Mouse (Mus musculus) MEL (cell line): ENCODE measurements around the gene Il12rb1.

Experiments
- CTCF ChIP-seq, 3 experiments: IDR thresholded peaks in 2 of 3; conservative IDR thresholded peaks in 1 of 3; 2 replicates each; pipeline ENCODE4 v1.5.1; 2011 to 2012; ENCODE audit warnings: low read length in 3 of 3, low read depth in 2 of 3, mild to moderate bottlenecking in 2 of 3, improper control_type of control experiment in 1 of 3, inconsistent platforms in 1 of 3, mixed read lengths in 1 of 3, moderate library complexity in 1 of 3; ENCODE audit not compliant: control insufficient read depth in 1 of 3, insufficient read depth in 1 of 3, poor library complexity in 1 of 3, severe bottlenecking in 1 of 3
- EP300 ChIP-seq, 2 experiments: IDR thresholded peaks; 2 replicates each; pipeline ENCODE4 v1.6.1; 2011; ENCODE audit warnings: improper control_type of control experiment in 2 of 2, low read length in 2 of 2, low read depth in 1 of 2, mild to moderate bottlenecking in 1 of 2
- MYC ChIP-seq: IDR thresholded peaks from 2 replicates; pipeline ENCODE4 v1.6.1; 2011; ENCODE audit warnings: low read depth, mild to moderate bottlenecking, low read length, improper control_type of control experiment, moderate library complexity

DNA sequence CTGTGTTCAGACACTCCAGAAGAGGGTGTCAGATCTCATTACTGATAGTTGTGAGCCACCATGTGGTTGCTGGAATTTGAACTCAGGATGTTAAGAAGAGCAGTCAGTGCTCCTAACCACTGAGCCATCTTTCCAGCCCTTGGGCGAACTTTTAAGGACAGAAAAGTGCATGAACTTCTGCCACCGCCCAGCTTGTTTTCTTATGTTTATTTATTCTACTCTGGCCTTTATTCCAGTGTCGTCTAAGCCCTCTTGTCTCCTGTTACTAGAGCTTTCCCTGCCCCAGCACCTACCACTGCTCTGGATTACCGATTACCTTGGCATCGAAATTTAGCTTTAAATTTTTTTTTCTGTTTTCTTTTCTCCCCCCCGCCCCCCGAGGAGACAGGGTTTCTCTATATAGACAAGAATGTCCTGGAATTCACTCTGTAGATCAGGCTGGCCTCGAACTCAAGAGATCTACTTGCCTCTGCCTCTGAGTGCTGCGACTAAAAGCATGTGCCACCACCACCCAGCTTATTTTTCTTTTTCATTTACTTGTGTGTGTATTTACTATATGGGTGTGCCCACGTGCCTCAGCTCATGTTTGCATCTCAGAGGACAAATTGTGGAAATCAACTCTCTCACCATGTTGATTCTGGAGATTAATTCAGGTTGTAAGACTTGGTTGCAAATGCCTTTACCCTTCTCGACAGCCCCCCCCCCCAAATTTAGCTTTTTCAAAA is 5.3 kb upstream of the Il12rb1 start:
- TF ChIP-seq CTCF (IDR thresholded peaks at IDR 0.05 in 2 of 3, conservative IDR thresholded peaks at IDR 0.05 in 1 of 3; ENCODE audit: control insufficient read depth in 1 of 3, insufficient read depth in 1 of 3, low read depth in 2 of 3, low read length in 3 of 3, poor library complexity in 1 of 3, severe bottlenecking in 1 of 3) (no peak), EP300 (IDR thresholded peaks at IDR 0.05; ENCODE audit: low read depth in 1 of 2, low read length in 2 of 2) (no peak), MYC (no peak)
